Mouse (Mus musculus) retina, adult 2 months (tissue): ENCODE results near the gene Flad1.
"Not testable (repeated sequence)": the region's sequence is repeated elsewhere in the genome, so short reads cannot be mapped to it uniquely, and the experiment has no call there.

Experiments used
- DNase-seq: peaks from one replicate; pipeline ENCODE4 v3.0.0-alpha.2; 2012; ENCODE audit warnings: low read depth, low spot score

Flad1 gene

GRCm38 (mm10) chr3:89411490-89412393 is at the start of gene Flad1:
Gene Flad1 (minus strand): TSS chr3:89411870.
- DNase-seq = peak; percentile 100

DNA sequence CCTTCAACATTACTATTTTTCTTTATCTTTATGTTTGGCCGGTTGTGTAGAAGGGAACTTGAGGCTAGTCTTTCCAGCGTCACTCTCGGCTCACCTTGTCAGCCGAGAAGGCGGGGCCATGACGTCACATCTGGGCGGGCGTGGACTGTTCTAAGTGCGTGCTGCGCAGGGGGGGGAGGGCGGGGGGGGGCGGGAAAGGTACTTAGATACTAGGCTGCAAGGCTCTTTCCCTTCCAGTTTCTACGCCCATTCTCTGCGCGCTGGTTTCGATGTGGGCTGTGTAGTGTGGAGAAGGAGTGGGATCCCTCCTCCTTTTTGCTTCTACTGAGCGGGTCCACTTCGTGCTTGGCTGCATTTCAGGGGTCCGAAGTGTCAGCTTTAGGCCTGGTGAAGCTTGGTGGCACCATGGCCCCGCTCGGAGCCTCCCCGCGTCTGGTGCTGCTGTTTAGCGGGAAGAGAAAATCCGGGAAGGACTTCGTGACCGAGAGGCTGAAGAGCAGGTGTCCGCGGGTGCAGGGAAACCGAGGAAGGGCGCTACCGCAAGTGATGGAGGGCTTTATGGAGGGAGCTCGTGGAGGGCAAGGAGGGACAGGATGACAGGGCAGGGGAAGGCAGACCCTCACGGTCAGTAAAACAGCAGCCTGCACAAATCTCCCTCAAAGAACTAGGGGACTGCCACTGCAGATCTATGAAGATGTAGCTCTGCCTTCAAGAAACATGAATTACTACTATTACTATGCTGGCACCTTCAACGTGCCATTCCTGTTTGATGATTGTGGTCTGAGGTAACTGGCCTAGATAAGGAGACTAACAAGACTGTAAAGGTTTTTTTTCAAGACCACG is 47.5 kb upstream of the Flad1 start:
- peak; percentile 87 for DNase-seq

- no peak for DNase-seq
Measured at GRCm38 (mm10) chr3:89458372-89458964, 46.8 kb upstream of the Flad1 start.

- no peak for DNase-seq
Measured at GRCm38 (mm10) chr3:89456726-89457665, 45.3 kb upstream of the Flad1 start.

- DNase-seq = no peak
Measured at GRCm38 (mm10) chr3:89455786-89456285, 44.2 kb upstream of the Flad1 start.

DNA sequence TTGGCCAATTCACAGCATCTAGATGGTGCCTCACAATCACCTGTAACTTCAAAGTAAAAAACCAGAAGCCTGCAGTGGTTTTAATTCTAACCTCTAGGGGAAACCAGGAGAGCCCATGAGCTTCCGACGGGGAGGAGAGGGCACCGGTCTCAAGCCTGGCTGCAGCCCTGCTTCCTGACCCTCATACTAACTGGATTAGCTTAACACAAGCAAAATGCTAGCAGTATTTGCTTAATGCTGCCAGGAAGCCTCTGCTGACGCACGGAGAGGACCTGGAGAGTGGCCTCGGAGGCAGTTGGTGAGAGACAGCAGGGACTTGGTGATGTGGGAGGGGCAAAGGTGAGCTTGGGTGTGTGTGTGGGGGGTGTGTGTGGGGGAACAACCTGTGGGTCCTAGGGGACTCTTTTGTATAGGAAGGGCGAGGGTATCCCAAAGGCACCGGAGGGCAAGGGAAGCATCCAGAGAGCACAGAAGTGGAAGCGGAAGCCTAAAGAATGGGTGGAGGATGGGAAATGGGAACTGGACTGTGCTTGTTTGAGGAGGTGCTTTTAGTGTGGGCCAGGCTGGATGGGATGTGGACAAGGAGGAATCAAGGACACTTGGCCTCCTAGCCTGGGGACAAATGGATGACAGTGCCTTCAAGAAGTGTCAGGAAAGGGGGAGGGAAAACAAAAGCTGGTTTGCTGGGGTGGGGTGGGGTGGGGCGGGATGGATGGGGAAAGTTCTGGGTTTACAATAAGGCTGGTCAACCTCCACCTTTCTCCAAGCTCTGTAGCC is 42.9 kb upstream of the Flad1 start, which contains the start of gene Pmvk:
Gene Pmvk (plus strand): TSS at position 141 of the 777 bp plus-strand sequence.
- no peak for DNase-seq

DNA sequence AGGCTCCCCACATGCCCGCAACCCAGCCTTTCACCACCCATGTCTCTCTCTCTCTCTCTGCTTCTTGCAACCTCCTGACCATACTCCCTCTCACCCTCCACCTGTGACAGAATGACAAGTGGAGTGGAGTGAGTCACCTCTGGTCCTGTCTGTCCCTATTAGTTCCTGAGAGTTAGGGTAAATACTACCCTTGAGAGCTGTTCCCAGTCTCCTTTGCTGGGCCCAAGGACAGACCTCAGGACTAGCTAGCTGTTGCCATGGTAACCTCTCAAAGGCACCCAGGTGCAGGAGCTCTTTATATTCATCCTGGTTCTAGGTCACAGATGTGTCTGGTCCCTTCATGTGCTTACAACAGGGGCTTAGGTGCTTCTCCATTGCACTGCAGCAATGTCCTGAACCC is 40.2 kb upstream of the Flad1 start:
- no peak for DNase-seq

GRCm38 (mm10) chr3:89449541-89449940 is 37.9 kb upstream of the Flad1 start:
- no peak for DNase-seq

DNA sequence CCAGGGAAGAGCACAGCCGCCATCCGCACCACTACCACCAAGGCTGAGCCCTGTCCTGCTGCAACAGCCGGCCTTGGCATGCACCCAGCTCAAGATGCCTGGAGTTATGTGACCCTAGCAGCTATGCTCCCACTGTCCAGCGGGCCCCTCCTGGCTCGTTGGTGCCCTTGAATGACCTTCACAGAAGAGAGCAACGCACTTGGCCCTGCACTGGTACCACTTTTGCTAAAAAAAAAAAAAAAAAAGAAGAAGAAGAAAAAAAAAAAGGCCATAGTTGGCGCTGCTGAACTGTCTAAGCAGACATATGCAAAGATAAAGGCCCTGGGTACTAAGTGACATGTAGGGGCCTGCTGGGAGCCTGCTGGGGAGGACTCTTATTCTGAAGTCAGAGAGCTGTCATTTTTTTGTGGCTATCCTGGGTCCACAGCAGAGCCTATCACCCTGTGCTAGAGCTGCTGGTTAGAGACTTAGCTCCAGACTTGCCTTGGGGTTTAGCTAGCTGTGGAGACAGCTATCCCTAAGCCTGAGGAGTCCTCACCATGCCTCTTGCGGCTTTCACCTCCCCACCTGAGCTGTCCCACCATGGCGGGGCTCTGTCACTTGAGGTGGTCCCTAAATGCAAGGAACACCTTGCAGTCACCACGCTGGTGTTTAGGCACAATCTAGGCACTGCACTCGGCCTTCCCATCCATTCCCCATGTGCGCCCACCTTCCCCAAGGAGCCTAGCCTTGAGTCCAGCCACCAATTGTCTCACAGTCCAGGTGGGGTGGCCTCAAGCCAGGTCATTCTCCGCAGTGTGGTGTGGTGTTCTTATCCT is 37.3 kb upstream of the Flad1 start:
- DNase-seq = no peak

DNA sequence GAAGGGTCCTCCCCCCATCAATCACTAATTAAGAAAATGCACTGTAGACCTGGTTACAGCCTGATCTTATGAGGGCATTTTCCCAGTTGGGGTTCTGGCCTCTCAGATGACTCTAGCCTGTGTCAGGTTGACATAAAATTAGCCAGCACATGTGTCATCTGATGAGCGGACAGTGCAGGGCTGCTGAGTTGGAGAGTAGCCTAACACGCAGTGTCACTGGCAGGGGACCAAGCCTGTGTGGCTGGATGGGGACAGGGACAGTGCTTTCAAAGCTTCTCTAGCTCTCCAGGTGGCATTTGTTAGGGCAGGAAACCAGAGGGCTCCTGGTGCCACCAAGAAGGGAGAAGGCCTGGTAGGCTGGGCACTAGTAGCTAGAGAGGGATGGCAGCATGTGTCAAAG is 29.0 kb upstream of the Flad1 start:
- DNase-seq = no peak

DNA sequence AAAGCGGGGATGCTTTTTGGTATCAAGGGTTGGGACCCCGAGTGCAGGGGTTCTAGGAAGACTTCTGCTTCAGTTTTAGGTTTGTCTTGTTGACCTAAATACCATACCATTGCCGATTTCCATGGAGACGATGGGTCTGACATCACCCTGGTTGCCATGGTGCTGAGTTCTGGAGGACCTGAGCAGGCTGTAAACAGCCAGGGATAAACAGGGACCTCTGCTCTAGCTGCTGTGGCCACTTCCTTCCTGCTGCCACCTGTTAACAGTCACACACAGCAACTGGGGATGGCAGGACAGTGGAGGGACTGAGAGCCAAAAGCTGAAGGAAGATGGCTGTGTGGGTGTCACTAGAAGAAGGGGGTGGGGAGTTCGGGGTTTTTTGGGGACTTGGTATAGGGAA is 25.6 kb upstream of the Flad1 start:
- DNase-seq = no peak

GRCm38 (mm10) chr3:89436176-89437113 is 24.8 kb upstream of the Flad1 start, which contains the start of gene Pbxip1:
Gene Pbxip1 (plus strand): TSS chr3:89436706.
- DNase-seq = no peak

DNA sequence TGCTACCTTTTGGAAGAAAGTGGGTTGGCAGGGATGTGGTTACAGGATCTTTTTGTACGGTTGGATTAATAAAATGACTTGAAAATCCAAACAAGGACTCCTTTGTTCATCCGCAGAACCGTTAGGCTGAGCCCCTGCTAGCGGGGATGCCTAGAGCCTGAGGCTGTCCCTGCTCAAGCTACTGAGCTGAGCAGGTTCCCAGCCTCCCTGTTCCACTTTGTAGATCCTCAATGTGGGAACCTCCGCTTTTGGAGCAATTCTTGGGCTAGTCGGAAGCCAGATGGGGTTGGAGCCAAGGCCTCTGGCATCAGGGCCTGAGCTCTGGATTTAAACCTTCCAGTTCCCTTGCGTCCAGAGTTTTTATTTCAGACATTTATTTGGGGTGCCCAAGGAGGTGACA is 23.4 kb upstream of the Flad1 start:
- DNase-seq = no peak

GRCm38 (mm10) chr3:89434532-89434931 is 22.9 kb upstream of the Flad1 start:
- no peak for DNase-seq

DNA sequence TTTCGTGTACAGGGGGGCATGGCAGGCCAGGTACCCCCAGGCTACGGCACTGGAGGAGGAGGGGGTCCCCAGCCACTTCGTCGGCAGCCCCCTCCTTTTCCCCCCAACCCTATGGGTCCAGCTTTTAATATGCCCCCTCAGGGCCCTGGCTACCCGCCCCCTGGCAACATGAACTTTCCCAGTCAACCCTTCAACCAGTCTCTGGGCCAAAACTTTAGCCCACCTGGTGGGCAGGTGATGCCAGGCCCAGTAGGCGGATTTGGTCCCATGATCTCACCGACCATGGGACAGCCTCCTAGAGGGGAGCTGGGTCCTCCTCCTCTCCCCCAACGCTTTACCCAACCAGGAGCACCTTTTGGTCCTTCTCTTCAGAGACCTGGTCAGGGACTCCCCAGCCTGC is 20.9 kb upstream of the Flad1 start:
- DNase-seq = no peak

DNA sequence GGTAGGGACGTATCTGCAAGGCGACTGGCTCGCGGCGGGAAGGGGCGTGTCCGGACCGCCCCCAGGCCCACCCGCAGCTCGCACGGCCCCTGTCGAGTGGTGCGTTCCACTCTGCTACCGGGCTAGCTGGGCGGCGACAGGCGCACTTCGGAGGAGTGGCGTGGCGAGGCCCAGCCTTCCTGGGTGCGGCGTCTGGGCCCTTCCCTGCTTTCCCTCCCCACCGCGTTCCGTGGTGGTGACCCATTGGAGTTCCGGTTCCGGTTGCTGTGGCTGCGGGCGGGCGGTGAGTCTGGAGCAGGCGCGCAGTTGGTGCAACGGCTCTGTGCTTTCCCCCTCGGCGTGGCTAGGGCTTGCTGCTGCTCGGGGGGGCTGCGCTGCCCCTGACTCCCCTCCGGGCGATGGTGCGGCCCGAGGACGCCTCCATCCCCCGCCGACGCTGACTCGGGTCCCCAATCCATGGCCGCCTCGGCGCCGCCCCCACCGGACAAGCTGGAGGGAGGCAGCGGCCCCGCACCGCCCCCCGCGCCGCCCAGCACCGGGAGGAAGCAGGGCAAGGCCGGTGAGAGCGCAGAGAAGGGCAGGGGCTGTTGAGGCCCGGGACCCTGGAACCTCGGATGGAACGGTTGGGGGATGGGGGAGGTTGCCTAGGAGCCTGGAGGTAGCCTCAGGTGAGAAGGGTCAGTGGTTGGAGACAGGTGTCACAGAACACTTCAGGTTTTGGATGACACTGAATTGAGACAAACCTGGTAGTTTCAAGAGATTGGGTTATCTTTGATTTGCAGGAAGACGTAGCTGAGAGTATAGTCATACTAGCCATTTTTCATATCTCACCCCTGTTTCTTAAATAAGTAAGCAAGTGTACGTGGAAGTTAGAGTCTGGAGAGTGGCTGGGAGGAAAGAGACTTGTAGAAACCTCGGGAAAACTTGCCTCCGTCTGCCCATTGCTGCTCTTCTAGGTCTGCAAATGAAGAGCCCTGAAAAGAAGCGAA is 18.8 kb upstream of the Flad1 start, which contains the start of gene Pygo2:
Gene Pygo2 (plus strand): TSS at position 44 of the 989 bp plus-strand sequence.
- peak; percentile 80 for DNase-seq

GRCm38 (mm10) chr3:89429021-89429420 is 17.4 kb upstream of the Flad1 start:
- DNase-seq = not testable (repeated sequence)
